Mouse (Mus musculus) heart, adult 2 months (tissue): Measurements from ENCODE around the gene Mettl5. TPM values are rescaled to one million over a fixed set of nuclear protein-coding genes. Genes with fewer than 3 reads are reported as not detected.
A peak's percentile ranks its signal among the peaks of the same experiment; 100 is the strongest.

Experiments used
- DNase-seq, 2 experiments: peaks; one replicate each; pipeline ENCODE4 v3.0.0; 2021
- H3K27ac ChIP-seq: fragments of 200-600 bp; 2 replicates; pipeline ENCODE4 v1.8.1; 2022
- H3K27me3 ChIP-seq: fragments of 200-500 bp; 2 replicates; pipeline ENCODE4 v1.6.1; 2012; ENCODE audit warnings: mild to moderate bottlenecking, low read length, inconsistent platforms, mixed read lengths; ENCODE audit not compliant: control insufficient read depth, insufficient read depth
- H3K36me3 ChIP-seq: fragments of 200-500 bp; 2 replicates; pipeline ENCODE4 v1.6.1; 2012; ENCODE audit warnings: low read length, inconsistent platforms; ENCODE audit not compliant: control insufficient read depth, insufficient read depth
- H3K4me1 ChIP-seq: fragments of 200-500 bp; 2 replicates; pipeline ENCODE4 v1.6.1; 2011; ENCODE audit warnings: low read length; ENCODE audit not compliant: control insufficient read depth, insufficient read depth
- H3K4me3 ChIP-seq: fragments of 200-600 bp; 2 replicates; pipeline ENCODE4 v1.8.1; 2022
- H3K79me2 ChIP-seq: fragments of 200-500 bp; replicated peaks from 2 replicates; pipeline ENCODE4 v1.6.1; 2012; ENCODE audit warnings: mild to moderate bottlenecking, inconsistent platforms, low read length, moderate library complexity, mixed read lengths; ENCODE audit not compliant: control insufficient read depth, insufficient read depth
- H3K9ac ChIP-seq: fragments of 200-500 bp; 2 replicates; pipeline ENCODE4 v1.6.1; 2012; ENCODE audit warnings: low read depth, mild to moderate bottlenecking, control low read depth, inconsistent platforms, low read length, mixed read lengths
- CTCF ChIP-seq: fragments of 200-600 bp; IDR thresholded peaks from 2 replicates; pipeline ENCODE4 v1.8.1; 2022; ENCODE audit warnings: antibody characterized with exemption, mild to moderate bottlenecking, moderate library complexity
- EP300 ChIP-seq: fragments of 200-500 bp; IDR thresholded peaks from 2 replicates; pipeline ENCODE4 v1.6.1; 2011; ENCODE audit warnings: low read depth, low read length, control low read depth; ENCODE audit not compliant: insufficient read depth
- POLR2A ChIP-seq: fragments of 200-500 bp; IDR thresholded peaks from 2 replicates; pipeline ENCODE4 v1.6.1; 2011; ENCODE audit warnings: mild to moderate bottlenecking, low read depth, low read length, control low read depth; ENCODE audit not compliant: insufficient read depth
- WGBS: fragments of 180-500 bp; shearing (Covaris S2); methylation state at CpG from one replicate; pipeline ENCODE4 v1.1.7; 2018; 5-methylcytosine and 5-hydroxymethylcytosine counted together
- intact Hi-C: fragments of 180-260 bp; cut with DNase I; formaldehyde crosslinking; loops from one replicate; pipeline ENCODE4 v1.15.1; 2025
- polyA plus RNA-seq: library from polyadenylated mRNA; depleted of rRNA; stranded (reverse); fragments of >200 nt; gene quantifications from 2 replicates; pipeline ENCODE4 v1.2.3, GENCODE M21; 2012
- total RNA-seq, 2 experiments: library from RNA; stranded (reverse); gene quantifications; 2 replicates each; pipeline ENCODE4 v1.2.3; 2021

Mettl5 gene
- total and polyA plus RNA-seq, 3 experiments: 7.2 to 24.9 (median 20.4) TPM

DNA sequence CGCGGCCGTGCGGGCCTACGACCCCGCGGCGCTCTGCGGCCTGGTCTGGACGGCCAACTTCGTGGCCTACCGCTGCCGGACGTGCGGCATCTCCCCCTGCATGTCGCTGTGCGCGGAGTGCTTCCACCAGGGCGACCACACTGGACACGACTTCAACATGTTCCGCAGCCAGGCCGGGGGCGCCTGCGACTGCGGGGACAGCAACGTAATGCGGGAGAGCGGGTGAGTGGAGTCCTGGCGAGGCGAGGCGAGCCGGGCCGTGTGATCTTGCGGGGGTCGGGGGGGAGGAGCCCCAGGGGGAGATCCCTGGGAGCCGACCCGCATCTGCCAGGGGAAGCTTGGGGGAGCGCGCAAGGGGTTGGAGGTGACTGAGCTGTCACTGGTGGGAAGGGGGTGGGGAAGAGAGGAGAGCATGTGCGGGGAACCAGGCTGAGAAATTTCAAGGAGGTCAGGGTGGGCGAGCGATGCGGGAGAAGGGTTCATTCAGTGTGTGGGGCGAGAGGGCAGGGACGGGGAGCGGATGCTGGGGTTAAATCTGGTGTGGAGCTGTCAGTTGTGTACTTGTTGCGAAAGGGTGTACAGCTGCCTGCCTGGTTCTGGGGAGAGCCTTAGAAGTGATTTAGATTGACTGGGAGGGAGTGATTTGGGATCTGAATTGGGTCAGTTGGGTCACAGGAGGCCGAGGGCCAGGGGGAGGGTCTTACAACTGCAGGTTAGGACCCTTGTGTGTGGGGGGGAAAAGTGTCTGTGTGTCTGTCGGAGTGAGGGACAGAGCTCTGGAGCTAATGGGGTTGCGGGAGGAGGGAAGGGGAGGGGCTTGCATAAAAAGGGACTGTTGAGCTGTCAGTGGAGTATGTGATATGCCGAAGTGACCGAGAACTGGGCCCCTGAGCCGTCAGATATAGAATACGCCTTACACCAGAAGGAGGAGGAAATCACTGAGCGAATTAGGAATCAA lies 12.5 kb upstream of the Mettl5 start:
- WGBS: under 1% methylated on average over 55 of the region's 55 CpGs
- intact Hi-C loops: loop anchor here (1.0 to 5.0 kb wide), 3 partner anchors 13 to 176 kb away; partner anchors contain the start of genes Mettl5, Ppig and Ssb
- peak; percentile 68 to 78 for DNase-seq

DNA sequence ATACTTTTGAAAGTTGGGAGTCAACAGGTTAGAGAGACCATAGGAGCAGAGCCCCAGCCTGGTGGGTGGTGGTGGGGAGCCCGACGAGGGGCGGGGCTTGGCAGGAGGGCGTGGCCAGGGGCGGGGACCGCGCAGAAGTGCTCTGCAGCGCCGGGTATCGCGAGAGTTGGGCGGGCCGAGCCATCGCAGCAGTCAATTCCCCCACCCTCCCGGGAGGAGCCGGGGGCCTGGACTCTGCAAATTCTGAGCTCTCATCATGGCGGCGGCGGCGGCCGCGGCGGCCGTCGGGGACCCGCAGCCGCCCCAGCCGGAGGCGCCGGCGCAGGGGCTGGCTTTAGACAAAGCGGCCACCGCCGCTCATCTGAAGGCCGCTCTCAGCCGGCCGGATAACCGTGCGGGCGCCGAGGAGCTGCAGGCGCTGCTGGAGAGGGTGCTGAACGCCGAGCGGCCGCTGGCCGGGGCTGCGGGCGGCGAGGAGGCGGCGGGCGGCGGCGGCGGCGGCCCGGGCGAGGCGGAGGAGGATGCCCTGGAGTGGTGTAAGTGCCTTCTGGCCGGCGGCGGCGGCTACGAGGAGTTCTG lies 11.7 kb upstream of the Mettl5 start, which contains the start of gene Ubr3:
Gene Ubr3 (plus strand): TSS at position 208 of the 579 bp plus-strand sequence.
- H3K4me3 ChIP-seq: peak within 1 kb of the TSS; percentile 84
- H3K36me3 ChIP-seq: peaks cover 13% of the 10 kb centered on the region
- H3K4me1 ChIP-seq: peaks cover 3% of the 10 kb centered on the region
- peaks cover 3% of the 10 kb centered on the region; the same call in 1 of the 2 replicates for H3K79me2 ChIP-seq
- peak within 1 kb of the TSS; percentile 83 for H3K27ac ChIP-seq
- TF ChIP-seq EP300 (no peak), POLR2A (peak; percentile 60; the same call in 1 of the 2 replicates)
- intact Hi-C loops: loop anchor here (1.0 to 5.0 kb wide), 3 partner anchors 12 to 175 kb away; partner anchors contain the start of genes Mettl5, Ppig and Ssb
- DNase-seq: peak; percentile 98 to 99
- H3K27me3 ChIP-seq: no peaks in the 10 kb centered on the region
- WGBS: under 1% methylated on average over 63 of the region's 65 CpGs
- H3K9ac ChIP-seq: peak within 1 kb of the TSS; percentile 99

More for the DNA sequence above, 12.5 kb upstream of the Mettl5 start:
- H3K36me3 ChIP-seq: peaks cover 13% of the 10 kb centered on the region
- H3K4me3 ChIP-seq: peak overlapping the region; percentile 84
- peaks cover 3% of the 10 kb centered on the region; the same call in 1 of the 2 replicates for H3K79me2 ChIP-seq
- H3K9ac ChIP-seq: peak overlapping the region; percentile 99
- H3K4me1 ChIP-seq: peaks cover 3% of the 10 kb centered on the region
- no peaks in the 10 kb centered on the region for H3K27me3 ChIP-seq
- peak overlapping the region; percentile 83 for H3K27ac ChIP-seq
- TF ChIP-seq POLR2A (no peak), CTCF (no peak), EP300 (no peak)

DNA sequence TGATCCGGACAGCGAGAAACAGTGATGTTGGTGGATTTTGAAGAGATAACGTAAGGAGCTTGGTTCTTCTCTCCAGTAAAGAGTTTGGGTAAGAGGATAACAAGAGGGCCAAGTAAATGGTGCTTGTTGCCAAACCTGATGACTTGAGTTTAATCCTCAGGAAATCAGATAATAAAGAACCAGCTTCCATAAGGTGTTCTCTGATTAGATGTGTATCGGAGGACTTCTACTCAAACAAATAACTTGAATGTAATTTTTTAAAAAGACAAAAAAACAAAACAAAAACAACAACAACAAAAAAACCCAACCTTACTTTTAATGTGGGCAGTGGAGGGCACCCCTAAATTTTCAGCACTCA lies 10.8 kb upstream of the Mettl5 start:
- no peak overlapping the region for H3K4me3 ChIP-seq
- H3K9ac ChIP-seq: no peak overlapping the region
- TF ChIP-seq EP300: no peak
- no peak for TF ChIP-seq CTCF
- no peak for TF ChIP-seq POLR2A
- no peaks in the 10 kb centered on the region for H3K27me3 ChIP-seq
- 93% methylated on average over 4 of the region's 4 CpGs for WGBS
- no peak for DNase-seq
- peaks cover 3% of the 10 kb centered on the region for H3K4me1 ChIP-seq
- H3K36me3 ChIP-seq: peaks cover 13% of the 10 kb centered on the region
- no peak overlapping the region for H3K27ac ChIP-seq
- peaks cover 3% of the 10 kb centered on the region; the same call in 1 of the 2 replicates for H3K79me2 ChIP-seq
- intact Hi-C loops: loop anchor here (5.0 kb wide), 2 partner anchors 34 to 174 kb away; partner anchors contain the start of genes Ppig and Ssb

DNA sequence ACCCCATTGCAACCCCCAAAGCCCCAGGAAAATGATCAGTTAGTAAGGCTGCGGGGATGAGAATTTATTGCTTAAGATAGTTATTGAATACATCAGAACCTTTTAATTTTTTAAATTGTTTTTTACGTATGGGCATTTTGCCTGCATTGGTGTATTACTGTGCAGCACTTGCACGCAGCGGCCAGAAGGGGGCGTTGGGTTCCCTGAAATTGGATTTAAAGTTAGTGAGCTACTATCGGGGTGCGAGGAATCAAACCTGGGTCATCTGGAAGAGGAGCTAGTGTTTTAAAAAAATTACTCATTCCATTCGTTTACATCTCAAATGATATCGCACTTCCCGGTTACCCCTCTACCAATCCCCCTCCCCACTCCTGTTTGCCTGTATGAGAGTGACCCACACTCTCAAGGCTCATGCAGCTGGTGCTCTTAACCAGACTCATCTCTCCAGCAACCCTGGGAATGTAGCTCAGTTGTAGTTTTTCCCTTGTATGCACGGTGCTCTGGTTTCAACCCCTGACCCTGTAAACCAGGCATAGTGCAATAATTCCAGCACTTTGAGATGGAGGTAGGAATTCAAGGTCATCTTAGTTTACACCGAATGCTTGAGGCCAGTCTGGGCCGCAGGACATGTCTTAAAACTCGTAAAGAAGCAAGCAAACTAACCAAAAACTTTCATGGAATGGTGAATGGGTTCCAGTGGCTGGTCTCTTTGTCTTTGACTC lies 10.2 kb upstream of the Mettl5 start:
- H3K27ac ChIP-seq: no peak overlapping the region
- H3K4me3 ChIP-seq: no peak overlapping the region
- no peak overlapping the region for H3K9ac ChIP-seq
- TF ChIP-seq CTCF: peak; percentile 62
- TF ChIP-seq EP300: no peak
- TF ChIP-seq POLR2A: no peak
- H3K27me3 ChIP-seq: no peaks in the 10 kb centered on the region
- WGBS: 66% methylated on average over 14 of the region's 14 CpGs
- H3K4me1 ChIP-seq: peaks cover 3% of the 10 kb centered on the region
- H3K79me2 ChIP-seq: peaks cover 3% of the 10 kb centered on the region; the same call in 1 of the 2 replicates
- DNase-seq: no peak
- H3K36me3 ChIP-seq: peaks cover 11% of the 10 kb centered on the region
- intact Hi-C loops: loop anchor here (5.0 kb wide), 2 partner anchors 33 to 173 kb away; partner anchors contain the start of genes Ppig and Ssb

DNA sequence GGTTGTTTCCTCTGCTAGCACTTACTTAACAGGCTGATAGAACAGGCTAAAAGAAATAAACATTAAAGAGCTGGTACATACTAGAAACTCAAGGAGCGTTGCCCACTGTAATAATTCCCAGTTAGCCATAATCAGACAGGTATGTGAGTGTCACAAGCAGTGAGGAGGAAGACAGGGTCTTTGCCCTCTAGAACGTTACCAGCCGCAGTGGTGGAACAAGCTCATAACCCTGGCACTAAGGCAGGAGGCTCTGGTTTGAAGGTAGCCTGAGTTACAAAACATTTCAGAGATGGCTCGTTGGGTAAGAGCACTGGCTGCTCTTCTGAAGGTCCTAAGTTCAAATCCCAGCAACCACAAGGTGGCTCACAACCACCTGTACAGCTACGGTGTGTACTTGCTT lies 8.5 kb upstream of the Mettl5 start:
- peaks cover 3% of the 10 kb centered on the region; the same call in 1 of the 2 replicates for H3K79me2 ChIP-seq
- no peak for TF ChIP-seq CTCF
- 78% methylated on average over 5 of the region's 5 CpGs for WGBS
- H3K27ac ChIP-seq: no peak overlapping the region
- H3K36me3 ChIP-seq: peaks cover 1% of the 10 kb centered on the region; the same call in 1 of the 2 replicates
- no peak overlapping the region for H3K4me3 ChIP-seq
- peaks cover 3% of the 10 kb centered on the region for H3K4me1 ChIP-seq
- intact Hi-C loops: no loop called here
- no peaks in the 10 kb centered on the region for H3K27me3 ChIP-seq
- no peak for DNase-seq
- H3K9ac ChIP-seq: no peak overlapping the region
